ENCODE assay signal across 10 mouse cellular contexts in genomic region chr10:125917436-125917871, GRCm38 (mm10). TPM values are rescaled to one million over a fixed set of nuclear protein-coding genes. Genes with fewer than 3 reads are reported as not detected.
DNase-seq lines count a peak whose midpoint lies in the region; ATAC-seq and TF ChIP-seq lines count a peak whose summit lies in the region.
"Had no signal": no experiment of that assay in that cellular context is flagged by ENCODE, and none has a peak within 500 bp of the region (broad histone marks: within the 10 kb centered on the region; RNA-seq: fewer than 3 reads in every experiment).

No protein-coding gene starts in this region.

- no peak for DNase-seq in heart, adult 2 months
- DNase-seq in brain, adult 2 months (ENCODE audit: low read depth, low spot score) = peak; percentile 7
- peak; percentile 31 for DNase-seq in hindbrain, embryonic 11.5 days (ENCODE audit: low spot score)
- DNase-seq in midbrain, embryonic 14.5 days = peak; percentile 42
- no peak for DNase-seq in adrenal gland, adult (ENCODE audit: inconsistent age in 2 of 2, low spot score in 1 of 2)
- no peak for DNase-seq in layer of hippocampus, adult 11-12 months (ENCODE audit: low spot score)
- DNase-seq in adrenal gland, postnatal 25 days = no peak
- DNase-seq: heart, adult 18-20 months had no signal

- no peak for TF ChIP-seq CTCF in heart, adult 2 months (IDR thresholded peaks at IDR 0.05)

- no peak overlapping the region for H3K9ac ChIP-seq in heart, embryonic 15.5 days
- H3K9ac ChIP-seq in heart, adult 2 months (ENCODE audit: low read depth, low read length) = no peak overlapping the region
- no peak overlapping the region for H3K9ac ChIP-seq in hindbrain, embryonic 11.5 days (ENCODE audit: low read depth, low read length)
- H3K9ac ChIP-seq in midbrain, embryonic 14.5 days (replicated peaks; ENCODE audit: low read length) = no peak overlapping the region

- H3K36me3 ChIP-seq in heart, embryonic 15.5 days = no peaks in the 10 kb centered on the region
- no peaks in the 10 kb centered on the region for H3K36me3 ChIP-seq in heart, adult 2 months (ENCODE audit: control insufficient read depth, insufficient read depth, low read length)
- no peaks in the 10 kb centered on the region for H3K36me3 ChIP-seq in hindbrain, embryonic 11.5 days (ENCODE audit: control insufficient read depth, insufficient read depth, low read length)
- no peaks in the 10 kb centered on the region for H3K36me3 ChIP-seq in midbrain, embryonic 14.5 days (ENCODE audit: control insufficient read depth, insufficient read depth, low read length)

- peaks cover 4% of the 10 kb centered on the region; the same call in 1 of the 2 replicates for H3K27me3 ChIP-seq in heart, embryonic 15.5 days
- no peaks in the 10 kb centered on the region for H3K27me3 ChIP-seq in heart, adult 2 months (ENCODE audit: control insufficient read depth, insufficient read depth, low read length)
- no peaks in the 10 kb centered on the region for H3K27me3 ChIP-seq in hindbrain, embryonic 11.5 days (ENCODE audit: control insufficient read depth, insufficient read depth, low read length)
- no peaks in the 10 kb centered on the region for H3K27me3 ChIP-seq in midbrain, embryonic 14.5 days (ENCODE audit: control insufficient read depth, insufficient read depth, low read length)

- H3K4me3 ChIP-seq in heart, embryonic 15.5 days = 0 out of 2 replicates have a peak overlapping the region, but pooled peaks have one; percentile 6
- H3K4me3 ChIP-seq in heart, adult 2 months = no peak overlapping the region
- H3K4me3 ChIP-seq in hindbrain, embryonic 11.5 days (ENCODE audit: low read depth, low read length) = no peak overlapping the region
- no peak overlapping the region for H3K4me3 ChIP-seq in midbrain, embryonic 14.5 days (replicated peaks; ENCODE audit: low read depth, low read length)

- H3K9me3 ChIP-seq in heart, embryonic 15.5 days (replicated peaks) = no peaks in the 10 kb centered on the region
- H3K9me3 ChIP-seq in hindbrain, embryonic 11.5 days (ENCODE audit: control insufficient read depth, low read length) = no peaks in the 10 kb centered on the region
- no peaks in the 10 kb centered on the region for H3K9me3 ChIP-seq in midbrain, embryonic 14.5 days (ENCODE audit: control insufficient read depth, low read length)

- H3K79me2 ChIP-seq in heart, adult 2 months (replicated peaks; ENCODE audit: control insufficient read depth, insufficient read depth, low read length) = no peaks in the 10 kb centered on the region

- intact Hi-C loops in heart, adult 2 months (cut with DNase I) = no loop called here

- H3K27ac ChIP-seq in heart, embryonic 15.5 days = no peak overlapping the region
- H3K27ac ChIP-seq in heart, adult 2 months = no peak overlapping the region
- H3K27ac ChIP-seq in hindbrain, embryonic 11.5 days (ENCODE audit: low read depth, low read length) = no peak overlapping the region
- H3K27ac ChIP-seq in midbrain, embryonic 14.5 days (replicated peaks; ENCODE audit: low read depth, low read length) = no peak overlapping the region
- H3K27ac ChIP-seq: macrophage had no signal

- no peak for ATAC-seq in heart, embryonic 15.5 days (replicated peaks; ENCODE audit: insufficient number of reproducible peaks, insufficient read depth, low FRiP score, low read depth)
- 0 out of 2 replicates have a peak, but pooled peaks have one; percentile 33 for ATAC-seq in hindbrain, embryonic 11.5 days (ENCODE audit: low FRiP score)
- ATAC-seq in midbrain, embryonic 14.5 days (ENCODE audit: low FRiP score, low TSS enrichment) = no peak

- TF ChIP-seq POLR2A in heart, adult 2 months (IDR thresholded peaks at IDR 0.05; ENCODE audit: insufficient read depth, low read depth, low read length) = no peak

- TF ChIP-seq EP300 in heart, adult 2 months (IDR thresholded peaks at IDR 0.05; ENCODE audit: insufficient read depth, low read depth, low read length) = no peak

- WGBS in heart, embryonic 15.5 days = 6% methylated on average over 9 of the region's 9 CpGs
- WGBS in heart, adult 2 months = 5% methylated on average over 9 of the region's 9 CpGs
- WGBS in hindbrain, embryonic 11.5 days = 13% methylated on average over 9 of the region's 9 CpGs
- 14% methylated on average over 9 of the region's 9 CpGs for WGBS in midbrain, embryonic 14.5 days

- peak overlapping the region; percentile 47 for H3K4me2 ChIP-seq in heart, embryonic 15.5 days
- H3K4me2 ChIP-seq in hindbrain, embryonic 11.5 days (replicated peaks; ENCODE audit: low read depth, low read length) = no peak overlapping the region
- peak overlapping the region; percentile 37 for H3K4me2 ChIP-seq in midbrain, embryonic 14.5 days (ENCODE audit: low read length)

- H3K4me1 ChIP-seq in heart, embryonic 15.5 days (replicated peaks) = peaks cover 5% of the 10 kb centered on the region; the same call in 1 of the 2 replicates
- H3K4me1 ChIP-seq in heart, adult 2 months (ENCODE audit: control insufficient read depth, insufficient read depth, low read length) = no peaks in the 10 kb centered on the region
- H3K4me1 ChIP-seq in hindbrain, embryonic 11.5 days (replicated peaks; ENCODE audit: control insufficient read depth, insufficient read depth, low read length) = no peaks in the 10 kb centered on the region
- H3K4me1 ChIP-seq in midbrain, embryonic 14.5 days (ENCODE audit: control insufficient read depth, insufficient read depth, low read length) = peaks cover 4% of the 10 kb centered on the region; the same call in 1 of the 2 replicates

RNA-seq across cellular contexts. Expression of gene Lrig3, which starts 48.5 kb away (rescaled TPM):
- polyA plus RNA-seq in heart, embryonic 15.5 days (2015; fragmentation: Nextera tagmentation; extraction: Ambion mirVana) = 1.5 and 3.4 TPM in 2 replicates
- total RNA-seq in heart, adult 2 months (2021) = 1 to 10 TPM; 1.4 to 2.2 TPM
- polyA plus RNA-seq in heart, adult 2 months (2012; rRNA removed) = 1.3 and 1.7 TPM in 2 replicates
- polyA plus RNA-seq in hindbrain, embryonic 11.5 days (2014; fragmentation: Nextera tagmentation; extraction: Ambion mirVana) = 14.1 and 18.8 TPM in 2 replicates
- polyA plus RNA-seq in midbrain, embryonic 14.5 days (2014; fragmentation: Nextera tagmentation; extraction: Ambion mirVana) = 2.4 and 5.5 TPM in 2 replicates
- 4.0 and 7.2 TPM in 2 replicates for total RNA-seq in adrenal gland, postnatal 25 days (2021)

Comparison
In these comparisons a context has a peak if more than half of its experiments do, and no peak if none do; other contexts are left out.
1. DNase-seq: peak in brain, adult 2 months (single experiment), hindbrain, embryonic 11.5 days (single experiment) and midbrain, embryonic 14.5 days (single experiment); none in heart, adult 2 months (0 of 2), adrenal gland, adult (0 of 2), layer of hippocampus, adult 11-12 months (single experiment) and adrenal gland, postnatal 25 days (single experiment).